Mouse (Mus musculus) CH12.LX (cell line): Measurements from ENCODE around the gene Camta1. TPM values are rescaled to one million over a fixed set of nuclear protein-coding genes. Genes with fewer than 3 reads are reported as not detected.

Experiments used
- DNase-seq: peaks from one replicate; pipeline ENCODE4 v3.0.0-alpha.2; 2013; ENCODE audit errors: extremely low read depth
- H3K27ac ChIP-seq: 2 replicates; pipeline ENCODE4 v1.5.1; 2012; ENCODE audit warnings: low read depth, mild to moderate bottlenecking, control low read depth, moderate library complexity; ENCODE audit not compliant: insufficient read depth
- H3K27me3 ChIP-seq: replicated peaks from 2 replicates; pipeline ENCODE3; 2012; ENCODE audit warnings: inconsistent platforms
- H3K36me3 ChIP-seq, 2 experiments: replicated peaks in 1 of 2; 2 replicates each; pipeline versions ENCODE3 to v1.6.1; 2012; ENCODE audit warnings: inconsistent platforms in 1 of 2, low read length in 1 of 2, mild to moderate bottlenecking in 1 of 2, mixed read lengths in 1 of 2, moderate library complexity in 1 of 2; ENCODE audit not compliant: control insufficient read depth in 1 of 2, insufficient read depth in 1 of 2
- H3K4me1 ChIP-seq, 2 experiments: 2 replicates each; pipeline ENCODE4 v1.6.1; 2012; ENCODE audit warnings: inconsistent platforms in 1 of 2, moderate library complexity in 1 of 2; ENCODE audit not compliant: insufficient read depth in 2 of 2, control insufficient read depth in 1 of 2
- H3K4me2 ChIP-seq: 2 replicates; pipeline ENCODE4 v1.6.1; 2012; ENCODE audit warnings: low read depth, mild to moderate bottlenecking, control low read depth; ENCODE audit not compliant: poor library complexity, insufficient read depth, severe bottlenecking
- H3K4me3 ChIP-seq, 3 experiments: fragments of 150-350 bp in 1 of 3; sonication (generic) in 1 of 3; replicated peaks in 1 of 3; 2 replicates each; pipeline versions ENCODE3 to v1.5.1; 2011 to 2012; ENCODE audit warnings: low read depth in 2 of 3, low read length in 2 of 3, mild to moderate bottlenecking in 2 of 3, moderate library complexity in 2 of 3, control low read depth in 1 of 3, improper control_type of control experiment in 1 of 3, inconsistent platforms in 1 of 3, mixed read lengths in 1 of 3; ENCODE audit not compliant: poor library complexity in 1 of 3
- H3K79me2 ChIP-seq: replicated peaks from 2 replicates; pipeline ENCODE4 v1.6.1; 2012; ENCODE audit warnings: mild to moderate bottlenecking, moderate library complexity; ENCODE audit not compliant: control insufficient read depth, poor library complexity, insufficient read depth, severe bottlenecking; ENCODE audit errors: extremely low read depth
- H3K9ac ChIP-seq: 2 replicates; pipeline ENCODE4 v1.6.1; 2012; ENCODE audit warnings: low read depth, mild to moderate bottlenecking, control low read depth, moderate library complexity; ENCODE audit not compliant: insufficient read depth
- H3K9me3 ChIP-seq: replicated peaks from 2 replicates; pipeline ENCODE3; 2012; ENCODE audit warnings: low read length, inconsistent platforms, mixed read lengths
- CHD1 ChIP-seq: IDR thresholded peaks from 2 replicates; pipeline ENCODE4 v1.6.1; 2012; ENCODE audit warnings: low read depth, low read length, improper control_type of control experiment, inconsistent platforms
- CHD2 ChIP-seq: IDR thresholded peaks from 2 replicates; pipeline ENCODE4 v1.6.1; 2011; ENCODE audit warnings: low read length, improper control_type of control experiment
- ELF1 ChIP-seq: IDR thresholded peaks from 2 replicates; pipeline ENCODE4 v1.6.1; 2014; ENCODE audit warnings: low read depth, mild to moderate bottlenecking, inconsistent platforms, low read length, improper control_type of control experiment
- GABPA ChIP-seq: IDR thresholded peaks from 2 replicates; pipeline ENCODE4 v1.6.1; 2012; ENCODE audit warnings: low read depth, low read length, improper control_type of control experiment, inconsistent platforms; ENCODE audit not compliant: insufficient replicate concordance
- IRF4 ChIP-seq: IDR thresholded peaks from 2 replicates; pipeline ENCODE4 v1.6.1; 2014; ENCODE audit warnings: low read depth, mild to moderate bottlenecking, inconsistent platforms, low read length, improper control_type of control experiment
- JUN ChIP-seq: IDR thresholded peaks from 2 replicates; pipeline ENCODE4 v1.6.1; 2011; ENCODE audit warnings: low read depth, mild to moderate bottlenecking, low read length, improper control_type of control experiment, moderate library complexity; ENCODE audit not compliant: insufficient read depth
- JUND ChIP-seq: conservative IDR thresholded peaks from 2 replicates; pipeline ENCODE4 v1.6.1; 2011; ENCODE audit warnings: low read depth, low read length, improper control_type of control experiment
- MAFK ChIP-seq: IDR thresholded peaks from 2 replicates; pipeline ENCODE4 v1.6.1; 2011; ENCODE audit warnings: low read length, improper control_type of control experiment; ENCODE audit not compliant: insufficient replicate concordance
- MEF2A ChIP-seq: IDR thresholded peaks from 2 replicates; pipeline ENCODE4 v1.6.1; 2014; ENCODE audit warnings: low read depth, mild to moderate bottlenecking, inconsistent platforms, low read length, improper control_type of control experiment, borderline replicate concordance
- PAX5 ChIP-seq: IDR thresholded peaks from 2 replicates; pipeline ENCODE4 v1.6.1; 2012; ENCODE audit warnings: low read length, inconsistent platforms, mixed read lengths
- POLR2A ChIP-seq: IDR thresholded peaks from 2 replicates; pipeline ENCODE4 v1.6.1; 2011; ENCODE audit warnings: low read depth, mild to moderate bottlenecking, improper control_type of control experiment, low read length
- SIN3A ChIP-seq: IDR thresholded peaks from 2 replicates; pipeline ENCODE4 v1.6.1; 2012; ENCODE audit warnings: low read length, improper control_type of control experiment, inconsistent platforms
- SMC3 ChIP-seq: IDR thresholded peaks from 2 replicates; pipeline ENCODE4 v1.6.1; 2011; ENCODE audit warnings: low read depth, low read length, improper control_type of control experiment
- USF1 ChIP-seq: IDR thresholded peaks from 2 replicates; pipeline ENCODE4 v1.6.1; 2014; ENCODE audit warnings: low read depth, mild to moderate bottlenecking, inconsistent platforms, low read length, improper control_type of control experiment
- USF2 ChIP-seq: conservative IDR thresholded peaks from 2 replicates; pipeline ENCODE4 v1.6.1; 2011; ENCODE audit warnings: low read depth, low read length, improper control_type of control experiment
- ZC3H11A ChIP-seq: IDR thresholded peaks from 2 replicates; pipeline ENCODE4 v1.6.1; 2012; ENCODE audit warnings: low read depth, mild to moderate bottlenecking, inconsistent platforms, low read length, improper control_type of control experiment
- ZNF384 ChIP-seq: IDR thresholded peaks from 2 replicates; pipeline ENCODE4 v1.6.1; 2012; ENCODE audit warnings: low read depth, low read length, improper control_type of control experiment, inconsistent platforms
- dilution Hi-C: fragments of 300-500 bp; cut with MboI; formaldehyde crosslinking; loops from 2 replicates; pipeline ENCODE4 v1.14.3; 2020; ENCODE audit warnings: low sequenced_read_pairs; ENCODE audit not compliant: extremely low pct_unique_long_range_greater_than_20kb, extremely low pct_ligation_motif_present
- in situ Hi-C: fragments of 300-500 bp; cut with MboI; formaldehyde crosslinking; loops from 3 replicates; pipeline ENCODE4 v1.14.3; 2019; ENCODE audit warnings: low sequenced_read_pairs, low pct_ligation_motif_present, low pct_unique_long_range_greater_than_20kb, mixed read lengths
- polyA plus RNA-seq: library from polyadenylated mRNA; unstranded; fragments of >175 nt; gene quantifications from 2 replicates; pipeline ENCODE4 v1.2.1, GENCODE M21; 2012; ENCODE audit warnings: low read depth; ENCODE audit not compliant: insufficient read length
- total RNA-seq, 2 experiments: library from RNA; depleted of rRNA; stranded (reverse); fragments of 300-350 nt in 1 of 2; fragments of >200 nt in 1 of 2; gene quantifications; 2 replicates each; pipeline ENCODE4 v1.2.3; 2012 to 2014

Camta1 gene
- total and polyA plus RNA-seq, 3 experiments = 9.9 to 32.5 (median 15.3) TPM

GRCm38 (mm10) chr4:151411641-151412061 is 450.0 kb downstream of the Camta1 start:
- Histone ChIP-seq H3K27ac (no peak overlapping the region), H3K79me2 (no peaks in the 10 kb centered on the region), H3K4me1 (no peaks in the 10 kb centered on the region), H3K9ac (no peak overlapping the region), H3K4me3 (no peak overlapping the region), H3K27me3 (no peaks in the 10 kb centered on the region), H3K9me3 (peaks cover 90% of the 10 kb centered on the region), H3K4me2 (no peak overlapping the region), H3K36me3 (no peaks in the 10 kb centered on the region)
- no peak for DNase-seq
- dilution Hi-C loops = no loop called here
- no peak for TF ChIP-seq CHD2
- TF ChIP-seq USF2 = no peak
- TF ChIP-seq GABPA = no peak
- TF ChIP-seq POLR2A = no peak
- TF ChIP-seq ZNF384 = no peak
- TF ChIP-seq PAX5 = no peak
- no peak for TF ChIP-seq CHD1
- no peak for TF ChIP-seq JUN
- no peak for TF ChIP-seq IRF4
- TF ChIP-seq JUND = no peak
- TF ChIP-seq SMC3 = no peak
- TF ChIP-seq MAFK = no peak
- TF ChIP-seq ELF1 = no peak
- TF ChIP-seq SIN3A = no peak
- TF ChIP-seq USF1 = no peak
- in situ Hi-C loops = no loop called here

GRCm38 (mm10) chr4:151411016-151411415 is 450.7 kb downstream of the Camta1 start:
- no peak for TF ChIP-seq MEF2A
- no peak for TF ChIP-seq PAX5
- no peak for TF ChIP-seq MAFK
- no peak for TF ChIP-seq ZC3H11A
- TF ChIP-seq JUN = no peak
- Histone ChIP-seq H3K79me2 (no peaks in the 10 kb centered on the region), H3K27me3 (no peaks in the 10 kb centered on the region), H3K4me2 (no peak overlapping the region), H3K9ac (no peak overlapping the region), H3K4me3 (no peak overlapping the region), H3K36me3 (no peaks in the 10 kb centered on the region), H3K27ac (no peak overlapping the region), H3K9me3 (peaks cover 91% of the 10 kb centered on the region), H3K4me1 (no peaks in the 10 kb centered on the region)
- DNase-seq = no peak
- dilution Hi-C loops = no loop called here
- in situ Hi-C loops = no loop called here
